Mouse (Mus musculus) lung, postnatal 0 days (tissue): ENCODE measurements around the gene AW146154. TPM values are rescaled to one million over a fixed set of nuclear protein-coding genes. Genes with fewer than 3 reads are reported as not detected.
A peak's percentile ranks its signal among the peaks of the same experiment; 100 is the strongest.
"Not testable (repeated sequence)": the region's sequence is repeated elsewhere in the genome, so short reads cannot be mapped to it uniquely, and the experiment has no call there.

ENCODE experiments used
- ATAC-seq: fragments of 200-750 bp; cut with Nextera tagmentation; 2 replicates; pipeline ENCODE4 v1.8.0; 2017; ENCODE audit warnings: moderate library complexity
- DNase-seq: peaks from one replicate; pipeline ENCODE4 v3.0.0-alpha.2; 2016; ENCODE audit warnings: low spot score
- H3K27ac ChIP-seq: fragments of 300-500 bp; sonication (generic); 2 replicates; pipeline ENCODE4 v1.5.1; 2014; ENCODE audit warnings: antibody characterized with exemption, mild to moderate bottlenecking, low read length, mixed read lengths
- H3K27me3 ChIP-seq: fragments of 300-500 bp; sonication (generic); replicated peaks from 2 replicates; pipeline ENCODE4 v1.6.1; 2014; ENCODE audit warnings: low read length, mixed read lengths; ENCODE audit not compliant: insufficient read depth
- H3K36me3 ChIP-seq: fragments of 300-500 bp; sonication (generic); 2 replicates; pipeline ENCODE4 v1.6.1; 2014; ENCODE audit warnings: low read length, mixed read lengths; ENCODE audit not compliant: insufficient read depth
- H3K4me1 ChIP-seq: fragments of 300-500 bp; sonication (generic); 2 replicates; pipeline ENCODE4 v1.6.1; 2014; ENCODE audit warnings: antibody characterized with exemption, low read depth, low read length, mixed read lengths; ENCODE audit not compliant: insufficient read depth
- H3K4me2 ChIP-seq: fragments of 300-500 bp; sonication (generic); replicated peaks from 2 replicates; pipeline ENCODE4 v1.6.1; 2014; ENCODE audit warnings: low read depth, mild to moderate bottlenecking, low read length, moderate library complexity, mixed read lengths
- H3K4me3 ChIP-seq: fragments of 300-500 bp; sonication (generic); 2 replicates; pipeline ENCODE4 v1.5.1; 2014; ENCODE audit warnings: low read depth, low read length
- H3K9ac ChIP-seq: fragments of 300-500 bp; sonication (generic); replicated peaks from 2 replicates; pipeline ENCODE4 v1.6.1; 2014; ENCODE audit warnings: low read depth, mild to moderate bottlenecking
- H3K9me3 ChIP-seq: fragments of 300-500 bp; sonication (generic); 2 replicates; pipeline ENCODE4 v1.6.1; 2016; ENCODE audit warnings: low read length, mixed read lengths
- CTCF ChIP-seq: IDR thresholded peaks from 2 replicates; pipeline ENCODE4 v1.5.1; 2016; ENCODE audit warnings: antibody characterized with exemption, mild to moderate bottlenecking
- EP300 ChIP-seq: IDR thresholded peaks from 2 replicates; pipeline ENCODE4 v1.6.1; 2016; ENCODE audit warnings: antibody characterized with exemption, mild to moderate bottlenecking, control low read depth
- WGBS: fragments of 180-500 bp; shearing (Covaris S2); extraction: QIAGEN DNeasy Blood & Tissue Kit; methylation state at CpG from one replicate; pipeline ENCODE4 v1.1.7; 2014; 5-methylcytosine and 5-hydroxymethylcytosine counted together
- polyA plus RNA-seq: library from polyadenylated mRNA; unstranded; fragments of >200 nt; fragmentation: Nextera tagmentation; extraction: Ambion mirVana; gene quantifications from 2 replicates; pipeline ENCODE4 v1.2.1, GENCODE M21; 2015

AW146154 gene
- polyA plus RNA-seq: 5.9 and 6.9 TPM in 2 replicates

DNA sequence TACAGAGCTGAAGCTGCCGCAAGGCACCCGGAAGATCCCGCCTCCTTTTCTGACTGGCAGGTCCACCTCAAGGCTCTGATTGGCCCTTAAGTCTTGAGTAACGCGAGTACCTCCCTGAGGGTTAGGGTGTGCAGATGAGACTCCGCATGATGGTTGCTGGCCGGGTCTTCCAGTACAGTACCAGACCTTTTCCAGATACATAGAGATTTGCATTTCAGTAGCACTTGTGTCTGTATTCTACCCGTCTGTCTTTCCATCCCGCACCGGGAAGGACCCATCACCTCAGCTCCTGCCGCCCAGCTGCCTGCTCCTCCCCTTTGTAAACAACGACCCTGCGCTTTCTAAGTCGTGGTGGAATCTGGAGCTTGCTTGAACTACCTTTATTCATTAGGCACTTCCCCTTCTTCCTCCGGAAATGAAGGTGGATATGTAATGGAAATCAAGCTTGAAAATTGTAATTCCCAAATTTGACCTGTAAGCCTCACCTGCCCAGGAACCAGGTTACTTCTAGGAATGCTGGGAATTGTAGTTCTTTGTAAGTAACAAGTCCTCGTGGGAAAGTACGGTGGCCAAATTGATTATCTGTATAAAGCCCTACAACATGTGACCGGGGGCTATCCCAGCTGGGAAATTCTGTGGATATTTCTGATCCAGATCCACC is at the start of gene AW146154, which contains the start of gene Gm20449:
Gene AW146154 (minus strand): TSS at position 502 of the 661 bp plus-strand sequence.
Gene Gm20449 (minus strand): TSS at position 29 of the 661 bp plus-strand sequence.
- Histone ChIP-seq H3K36me3 (no peaks in the 10 kb centered on the region), H3K4me3 (peak within 1 kb of the TSS; percentile 69), H3K27ac (peak within 1 kb of the TSS; percentile 58), H3K4me1 (no peaks in the 10 kb centered on the region), H3K9ac (peak within 1 kb of the TSS; percentile 43), H3K27me3 (no peaks in the 10 kb centered on the region), H3K4me2 (peak within 1 kb of the TSS; percentile 62), H3K9me3 (no peaks in the 10 kb centered on the region)
- ATAC-seq (peak; percentile 98), DNase-seq (peak; percentile 95)
- under 1% methylated on average over 18 of the region's 18 CpGs for WGBS
- no peak for TF ChIP-seq CTCF
- TF ChIP-seq EP300: no peak

DNA sequence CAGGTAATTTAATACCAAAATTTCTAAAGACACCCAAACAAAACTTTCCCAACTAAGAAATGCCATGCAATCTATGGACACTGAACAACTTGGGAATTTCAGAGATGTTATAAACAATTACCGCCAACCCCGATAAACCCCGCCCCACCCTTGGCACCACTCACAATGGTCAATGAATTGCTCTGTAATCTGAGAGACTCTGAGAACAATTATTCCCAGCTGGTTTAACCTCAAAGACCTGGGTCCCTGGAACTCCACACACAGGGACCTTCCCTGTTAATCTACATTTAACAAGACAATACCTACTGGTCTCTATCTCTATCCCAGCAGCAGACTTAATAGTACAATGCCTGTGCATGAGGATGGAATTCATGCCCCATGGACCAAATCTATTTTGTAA is 13.0 kb upstream of the AW146154 start:
- DNase-seq: no peak
- H3K4me3 ChIP-seq: no peak overlapping the region
- no peaks in the 10 kb centered on the region for H3K36me3 ChIP-seq
- TF ChIP-seq EP300 (no peak), CTCF (no peak)
- H3K9me3 ChIP-seq: no peaks in the 10 kb centered on the region
- no peaks in the 10 kb centered on the region for H3K27me3 ChIP-seq
- no peak overlapping the region for H3K9ac ChIP-seq
- WGBS: 84% methylated on average over 3 of the region's 3 CpGs
- no peak for ATAC-seq
- no peak overlapping the region for H3K4me2 ChIP-seq
- H3K27ac ChIP-seq: no peak overlapping the region
- H3K4me1 ChIP-seq: no peaks in the 10 kb centered on the region

- WGBS: 8% methylated on average over 1 of the region's 1 CpGs
- TF ChIP-seq CTCF: no peak
- TF ChIP-seq EP300: no peak
- no peaks in the 10 kb centered on the region for H3K9me3 ChIP-seq
- no peaks in the 10 kb centered on the region for H3K4me1 ChIP-seq
- no peaks in the 10 kb centered on the region for H3K27me3 ChIP-seq
- ATAC-seq (no peak), DNase-seq (no peak)
- H3K27ac ChIP-seq: no peak overlapping the region
- no peak overlapping the region for H3K9ac ChIP-seq
- H3K4me3 ChIP-seq: no peak overlapping the region
- no peaks in the 10 kb centered on the region for H3K36me3 ChIP-seq
- H3K4me2 ChIP-seq: no peak overlapping the region
Observed at GRCm38 (mm10) chr7:41512207-41512606, 12.5 kb upstream of the AW146154 start.

DNA sequence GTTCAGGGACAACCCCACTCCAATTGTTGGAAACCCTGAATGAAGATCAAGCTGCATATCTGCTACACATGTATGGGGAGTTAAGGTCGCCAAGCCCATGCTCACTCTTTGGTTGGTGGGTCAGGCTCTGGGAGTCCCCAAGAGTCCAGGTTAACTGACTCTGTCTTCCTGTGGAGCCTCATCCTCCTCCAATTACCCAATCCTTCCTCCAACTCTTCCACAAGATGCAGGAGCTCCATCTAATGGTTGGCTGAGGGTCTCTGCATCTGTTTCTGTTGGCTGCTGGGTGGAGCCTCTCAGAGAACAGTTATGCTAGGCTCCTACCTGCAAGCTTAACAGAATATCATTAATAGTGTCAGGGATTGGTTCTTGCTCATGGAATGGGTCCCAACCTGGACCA is 2.7 kb upstream of the AW146154 start:
- WGBS: 28% methylated on average over 1 of the region's 1 CpGs
- no peaks in the 10 kb centered on the region for H3K9me3 ChIP-seq
- DNase-seq (no peak), ATAC-seq (no peak)
- H3K36me3 ChIP-seq: no peaks in the 10 kb centered on the region
- no peak overlapping the region for H3K4me2 ChIP-seq
- H3K4me3 ChIP-seq: no peak overlapping the region
- H3K27me3 ChIP-seq: no peaks in the 10 kb centered on the region
- no peaks in the 10 kb centered on the region for H3K4me1 ChIP-seq
- TF ChIP-seq CTCF (no peak), EP300 (no peak)
- no peak overlapping the region for H3K9ac ChIP-seq
- no peak overlapping the region for H3K27ac ChIP-seq

DNA sequence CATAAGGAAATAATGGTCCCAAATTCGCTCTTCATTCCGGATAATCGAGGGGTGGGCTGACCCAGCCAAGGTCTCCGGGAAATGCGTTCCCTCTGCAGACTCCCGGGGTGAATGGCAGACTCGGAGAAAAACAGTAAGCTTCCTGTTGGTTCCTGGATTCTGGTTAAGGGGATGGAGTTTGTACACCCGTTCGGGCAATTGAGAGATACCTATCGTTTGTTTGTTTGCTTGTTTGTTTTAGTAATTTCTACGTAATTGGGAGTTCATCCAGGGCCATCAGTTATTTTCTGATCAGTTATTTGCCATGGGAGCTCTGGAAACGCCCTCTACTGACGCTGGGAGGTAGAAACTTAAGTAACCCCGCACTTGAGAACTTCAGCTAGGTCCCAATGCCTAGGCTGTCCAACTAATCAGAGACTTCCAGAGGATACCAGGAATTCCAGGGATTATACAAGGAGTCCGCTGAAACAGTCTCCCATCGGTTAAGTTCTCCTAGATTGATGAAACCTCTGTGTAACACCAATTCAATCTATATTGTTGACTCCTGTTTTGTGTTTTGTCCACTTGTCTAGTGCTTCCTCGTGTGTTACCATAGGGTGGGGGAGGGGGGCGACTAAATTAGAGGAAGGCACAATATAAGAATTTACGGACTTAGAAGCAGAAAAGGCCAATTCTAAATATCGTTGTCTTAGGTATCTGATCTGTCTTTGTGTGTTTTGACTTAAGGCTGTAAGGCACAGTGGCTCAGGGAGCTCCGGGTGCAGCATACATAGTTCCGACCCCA is 653 bp upstream of the AW146154 start:
- no peak for TF ChIP-seq EP300
- TF ChIP-seq CTCF: peak; percentile 52
- H3K9ac ChIP-seq: 0 out of 2 replicates have a peak overlapping the region, but pooled peaks have one; percentile 6
- H3K4me3 ChIP-seq: peak overlapping the region; percentile 69
- DNase-seq (peak; percentile 53), ATAC-seq (peak; percentile 34; the same call in 1 of the 2 replicates)
- no peaks in the 10 kb centered on the region for H3K27me3 ChIP-seq
- peak overlapping the region; percentile 62 for H3K4me2 ChIP-seq
- no peaks in the 10 kb centered on the region for H3K4me1 ChIP-seq
- H3K9me3 ChIP-seq: no peaks in the 10 kb centered on the region
- H3K36me3 ChIP-seq: no peaks in the 10 kb centered on the region
- 19% methylated on average over 22 of the region's 22 CpGs for WGBS
- H3K27ac ChIP-seq: no peak overlapping the region

- 0% methylated on average over 6 of the region's 6 CpGs for WGBS
Observed at GRCm38 (mm10) chr7:41499018-41499388, 687 bp downstream of the AW146154 start.

DNA sequence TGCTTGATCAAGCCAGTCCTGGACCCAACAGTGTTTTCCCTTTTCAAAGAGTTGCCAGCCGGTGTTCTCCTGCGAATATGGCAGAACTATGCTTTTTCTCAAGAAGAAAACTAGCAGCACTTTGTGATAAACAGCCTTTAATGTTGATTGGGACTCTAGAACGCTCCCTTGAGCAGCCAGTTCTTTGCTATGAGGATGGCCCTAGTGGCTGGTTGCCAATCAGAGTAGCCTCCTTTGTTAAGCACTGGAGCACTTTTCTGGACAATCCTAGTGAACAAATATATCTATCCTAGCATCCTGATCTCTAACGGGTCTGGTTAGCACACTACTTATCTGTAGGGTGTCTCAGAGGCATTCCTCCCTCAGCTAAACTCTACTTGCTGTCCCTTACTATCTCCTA is 1.2 kb downstream of the AW146154 start:
- H3K4me3 ChIP-seq: 0 out of 2 replicates have a peak overlapping the region, but pooled peaks have one; percentile 69
- H3K4me2 ChIP-seq: peak overlapping the region; percentile 62
- not testable (repeated sequence) for H3K27me3 ChIP-seq, H3K36me3 ChIP-seq, DNase-seq, H3K9me3 ChIP-seq, ATAC-seq, H3K27ac ChIP-seq, H3K4me1 ChIP-seq
- 83% methylated on average over 1 of the region's 4 CpGs for WGBS
- H3K9ac ChIP-seq: peak overlapping the region; percentile 43

More at GRCm38 (mm10) chr7:41499018-41499388, 687 bp downstream of the AW146154 start:
- H3K27me3 ChIP-seq, H3K9me3 ChIP-seq, DNase-seq, H3K4me1 ChIP-seq, ATAC-seq, H3K36me3 ChIP-seq: not testable (repeated sequence)
- Histone ChIP-seq H3K4me3 (peak overlapping the region; percentile 69), H3K9ac (peak overlapping the region; percentile 43), H3K4me2 (peak overlapping the region; percentile 62), H3K27ac (peak overlapping the region; percentile 58)
